Mouse (Mus musculus): ENCODE measurements around the gene Chml. TPM values are rescaled to one million over a fixed set of nuclear protein-coding genes. Genes with fewer than 3 reads are reported as not detected.
A peak's percentile ranks its signal among the peaks of the same experiment; 100 is the strongest.

Gene Chml
- polyA plus RNA-seq, 1 experiment from 2014 or later = 1.6 TPM

DNA sequence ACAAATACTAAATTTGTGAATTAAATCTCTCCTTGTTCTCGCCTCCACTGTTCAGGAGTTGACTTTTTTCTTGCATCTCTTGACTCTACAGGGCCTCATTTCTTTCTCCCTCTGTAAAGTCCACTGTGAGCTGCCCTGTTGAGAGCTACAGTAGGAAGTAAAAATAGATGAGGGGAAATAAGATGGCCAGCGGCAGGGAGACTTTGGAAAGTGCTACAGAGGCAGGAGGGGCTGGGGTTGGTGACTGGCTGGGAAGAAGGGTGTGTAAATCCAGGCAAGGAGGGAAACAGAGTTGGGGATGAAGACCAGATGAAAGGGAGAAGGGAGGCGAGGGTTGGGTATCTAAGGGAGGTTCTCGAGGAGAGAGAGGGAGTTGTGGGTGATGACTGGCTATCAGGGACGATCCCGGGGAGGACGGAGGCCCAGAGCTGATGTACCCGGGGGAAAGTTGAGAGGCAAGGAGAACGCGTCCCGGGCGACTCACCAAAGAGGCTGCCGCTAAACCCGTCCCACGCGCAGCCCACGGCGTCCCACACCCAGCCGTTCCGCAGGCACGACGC lies 935 bp downstream of the Chml start:
- 2% methylated on average over 22 of the region's 22 CpGs for WGBS (ENCODE audit: insufficient replicate concordance)
- Histone ChIP-seq H3K36me3 (peaks cover 13% of the 10 kb centered on the region; the same call in 1 of the 2 replicates), H3K27ac (peak overlapping the region; percentile 76), H3K4me1 (peaks cover 27% of the 10 kb centered on the region), H3K4me3 (peak overlapping the region; percentile 75), H3K9me3 (replicated peaks) (no peaks in the 10 kb centered on the region), H3K27me3 (replicated peaks) (no peaks in the 10 kb centered on the region), H3K4me2 (peak overlapping the region; percentile 98), H3K9ac (peak overlapping the region; percentile 82)
- no peak; the same call in 1 of the 2 replicates for ATAC-seq

DNA sequence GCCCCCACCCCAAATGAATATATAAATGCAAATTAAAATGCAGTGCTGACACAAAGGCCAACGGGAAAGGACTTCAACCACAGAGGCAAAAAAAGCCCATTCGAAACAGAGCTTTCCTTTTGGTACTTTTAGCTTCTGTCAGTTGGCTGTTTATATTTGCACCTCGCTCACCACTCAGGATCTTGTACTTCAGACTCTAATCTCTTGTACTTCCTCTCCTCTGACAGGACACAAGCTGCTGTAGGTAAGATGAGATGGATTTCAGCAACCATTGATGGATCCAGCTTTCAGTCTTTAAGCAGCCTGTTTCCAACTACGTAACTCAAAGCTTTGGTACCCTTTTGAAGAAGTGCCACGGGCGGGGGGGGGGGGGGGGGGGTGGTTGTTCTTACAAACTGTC lies 11.7 kb downstream of the Chml start:
- H3K36me3 ChIP-seq = peaks cover 6% of the 10 kb centered on the region; the same call in 1 of the 2 replicates
- no peaks in the 10 kb centered on the region for H3K4me1 ChIP-seq
- H3K27ac ChIP-seq = no peak overlapping the region
- no peak overlapping the region for H3K4me3 ChIP-seq
- no peak overlapping the region for H3K9ac ChIP-seq
- no peaks in the 10 kb centered on the region for H3K27me3 ChIP-seq (replicated peaks)
- ATAC-seq = no peak
- H3K9me3 ChIP-seq (replicated peaks) = no peaks in the 10 kb centered on the region
- WGBS (ENCODE audit: insufficient replicate concordance) = 66% methylated on average over 6 of the region's 6 CpGs
- no peak overlapping the region for H3K4me2 ChIP-seq

DNA sequence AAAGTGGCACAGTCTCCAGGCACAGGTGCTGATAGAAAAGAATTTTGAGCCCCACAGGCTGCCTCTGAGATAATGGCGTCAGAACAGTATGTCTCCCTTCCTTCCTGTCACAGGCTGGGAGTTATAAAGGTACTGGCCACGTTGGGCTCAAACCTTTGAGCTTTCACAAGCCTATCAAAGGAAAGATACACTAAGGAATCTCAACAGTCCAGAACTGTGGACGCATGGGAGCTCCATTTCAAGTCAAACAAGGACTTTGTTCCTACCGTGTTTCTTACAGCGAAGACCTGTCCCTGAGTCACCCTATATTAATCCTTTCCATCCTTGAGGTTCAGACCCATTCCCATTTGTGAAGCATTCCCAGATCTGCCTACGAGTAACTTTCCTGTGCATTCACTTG lies 15.2 kb downstream of the Chml start:
- Histone ChIP-seq H3K4me3 (no peak overlapping the region), H3K36me3 (no peaks in the 10 kb centered on the region), H3K9ac (no peak overlapping the region), H3K4me1 (no peaks in the 10 kb centered on the region), H3K9me3 (replicated peaks) (no peaks in the 10 kb centered on the region), H3K27me3 (replicated peaks) (no peaks in the 10 kb centered on the region), H3K27ac (no peak overlapping the region), H3K4me2 (no peak overlapping the region)
- WGBS (ENCODE audit: insufficient replicate concordance) = 64% methylated on average over 6 of the region's 6 CpGs
- ATAC-seq = no peak

DNA sequence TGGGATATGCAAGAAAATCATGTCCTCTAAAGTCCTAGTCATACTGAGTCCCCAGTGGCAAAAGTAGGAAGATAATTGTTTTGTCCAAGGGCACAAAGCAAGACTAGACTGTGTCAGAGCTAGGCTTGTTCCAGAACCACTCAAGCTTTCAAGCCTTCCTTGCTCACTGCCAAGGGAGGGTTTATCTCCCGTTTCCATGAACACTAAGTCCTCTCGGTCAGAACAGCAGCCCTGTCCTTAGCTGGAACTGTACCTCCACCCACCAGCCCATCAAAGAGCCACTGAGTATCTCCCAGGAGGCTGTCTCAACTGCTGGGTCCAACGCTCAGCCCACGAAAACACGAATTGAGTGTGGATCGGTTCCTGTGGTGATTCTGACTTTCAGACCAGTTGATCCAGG lies 17.6 kb downstream of the Chml start:
- H3K27me3 ChIP-seq (replicated peaks) = no peaks in the 10 kb centered on the region
- 71% methylated on average over 6 of the region's 6 CpGs for WGBS (ENCODE audit: insufficient replicate concordance)

DNA sequence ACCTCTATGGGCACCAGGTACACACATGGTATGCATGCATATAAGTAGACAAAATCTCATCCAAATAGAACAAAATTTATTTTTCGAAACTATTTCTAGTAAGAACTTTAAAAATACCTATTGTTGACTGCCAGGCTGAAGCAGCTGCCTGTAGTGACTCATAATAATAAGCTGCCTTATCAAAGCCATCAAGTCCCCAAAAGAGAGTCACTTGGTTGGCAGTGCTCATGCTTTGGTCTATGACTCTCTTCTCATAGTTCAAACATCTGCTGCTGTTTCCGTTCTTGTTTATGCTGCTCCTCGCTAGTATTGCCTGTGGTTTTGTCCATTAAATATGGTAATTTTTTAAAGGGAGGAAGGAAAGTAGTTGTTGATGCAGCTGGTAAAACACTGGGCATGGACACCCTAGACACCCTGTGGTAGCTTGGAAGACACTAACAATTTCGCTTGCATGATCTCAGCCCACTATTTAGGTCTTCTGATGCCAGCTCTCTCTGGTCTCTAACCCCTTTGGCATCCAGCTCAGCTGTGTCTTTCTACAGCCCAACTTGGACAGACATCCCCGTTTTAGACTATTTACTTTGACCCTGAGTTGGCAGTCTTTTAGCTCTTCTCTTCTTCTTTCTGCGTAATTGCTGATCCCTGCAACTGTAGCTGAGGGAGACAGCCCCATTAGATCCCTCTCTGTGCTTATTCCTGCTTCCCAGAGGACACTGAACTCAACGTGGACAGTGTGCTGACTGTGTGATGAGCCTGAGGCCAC lies 19.0 kb downstream of the Chml start:
- H3K9ac ChIP-seq = no peak overlapping the region
- WGBS (ENCODE audit: insufficient replicate concordance) = 69% methylated on average over 7 of the region's 7 CpGs
- H3K4me3 ChIP-seq = no peak overlapping the region
- H3K36me3 ChIP-seq = no peaks in the 10 kb centered on the region
- no peak for ATAC-seq
- no peaks in the 10 kb centered on the region for H3K9me3 ChIP-seq (replicated peaks)
- H3K4me1 ChIP-seq = no peaks in the 10 kb centered on the region
- no peak overlapping the region for H3K27ac ChIP-seq
- no peaks in the 10 kb centered on the region for H3K27me3 ChIP-seq (replicated peaks)
- no peak overlapping the region for H3K4me2 ChIP-seq

More for the DNA sequence above, 17.6 kb downstream of the Chml start:
- no peak for ATAC-seq
- Histone ChIP-seq H3K4me3 (no peak overlapping the region), H3K4me1 (no peaks in the 10 kb centered on the region), H3K36me3 (no peaks in the 10 kb centered on the region), H3K4me2 (no peak overlapping the region), H3K9me3 (replicated peaks) (no peaks in the 10 kb centered on the region), H3K9ac (no peak overlapping the region), H3K27ac (no peak overlapping the region)

DNA sequence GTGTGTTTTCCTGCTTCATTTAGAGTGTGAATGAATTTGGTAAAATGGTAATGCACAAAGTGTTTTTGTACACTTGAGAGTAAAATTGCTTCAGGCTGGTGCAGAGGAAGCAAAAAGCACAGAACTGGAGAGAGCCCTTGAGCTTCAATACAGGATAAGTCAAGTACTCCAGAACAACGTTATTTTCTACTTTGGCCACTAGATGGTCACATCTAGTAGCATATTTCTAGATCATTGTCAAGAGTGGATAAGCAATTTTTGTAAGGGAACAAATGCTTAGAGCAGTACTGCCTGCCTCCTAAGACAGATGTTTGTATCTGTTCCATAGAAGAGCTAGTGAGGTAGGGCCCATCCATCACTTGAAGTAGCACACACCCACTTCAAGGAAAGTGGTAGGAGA lies 21.1 kb downstream of the Chml start:
- H3K4me3 ChIP-seq = no peak overlapping the region
- H3K9me3 ChIP-seq (replicated peaks) = no peaks in the 10 kb centered on the region
- 16% methylated on average over 1 of the region's 1 CpGs for WGBS (ENCODE audit: insufficient replicate concordance)
- no peaks in the 10 kb centered on the region for H3K4me1 ChIP-seq
- no peaks in the 10 kb centered on the region for H3K27me3 ChIP-seq (replicated peaks)
- H3K9ac ChIP-seq = no peak overlapping the region
- H3K4me2 ChIP-seq = no peak overlapping the region
- H3K36me3 ChIP-seq = no peaks in the 10 kb centered on the region
- H3K27ac ChIP-seq = no peak overlapping the region
- no peak for ATAC-seq

DNA sequence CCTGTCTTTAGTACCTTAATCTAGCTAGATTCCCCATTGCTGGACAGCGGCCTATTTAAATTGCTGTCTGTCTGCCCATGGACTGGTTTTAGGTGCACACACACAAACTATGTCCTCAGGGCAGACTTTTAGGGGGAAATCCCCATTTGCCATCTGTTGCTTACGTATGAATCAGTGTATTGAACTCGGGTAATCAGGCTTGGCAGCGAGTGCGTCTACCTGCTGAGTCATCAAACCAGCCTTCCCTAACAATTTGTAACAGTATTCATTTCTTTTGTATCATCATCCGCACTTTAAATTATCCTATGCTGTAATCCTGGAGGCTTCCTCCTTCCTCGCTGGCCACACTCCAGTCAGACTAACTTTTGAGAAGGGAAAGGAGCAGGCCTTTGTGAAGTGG lies 22.7 kb downstream of the Chml start:
- ATAC-seq = no peak
- Histone ChIP-seq H3K27me3 (replicated peaks) (no peaks in the 10 kb centered on the region), H3K4me2 (no peak overlapping the region), H3K9ac (no peak overlapping the region), H3K36me3 (no peaks in the 10 kb centered on the region), H3K4me1 (no peaks in the 10 kb centered on the region), H3K4me3 (no peak overlapping the region), H3K27ac (no peak overlapping the region), H3K9me3 (replicated peaks) (no peaks in the 10 kb centered on the region)
- WGBS (ENCODE audit: insufficient replicate concordance) = 77% methylated on average over 7 of the region's 7 CpGs

DNA sequence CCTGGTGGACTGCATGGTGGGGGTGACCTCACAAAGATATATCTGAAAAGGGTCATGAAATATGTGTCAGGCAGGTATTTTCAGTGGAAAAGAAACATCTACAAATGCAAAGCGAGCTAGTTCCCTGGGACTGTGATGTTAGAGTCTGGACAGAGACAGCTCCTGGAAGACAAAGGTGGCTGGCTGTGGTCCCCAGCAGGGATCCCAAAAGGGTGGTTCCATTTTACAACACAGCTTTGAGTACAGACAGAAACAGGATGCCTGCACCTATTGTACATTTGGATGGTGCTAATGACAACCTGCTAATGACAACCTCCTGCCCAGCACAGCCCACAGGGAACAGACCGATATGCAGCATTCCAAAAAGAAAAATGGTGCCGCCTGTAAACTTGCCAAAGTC lies 23.2 kb downstream of the Chml start:
- Histone ChIP-seq H3K36me3 (no peaks in the 10 kb centered on the region), H3K9ac (no peak overlapping the region), H3K4me3 (no peak overlapping the region), H3K27me3 (replicated peaks) (no peaks in the 10 kb centered on the region), H3K9me3 (replicated peaks) (no peaks in the 10 kb centered on the region), H3K27ac (no peak overlapping the region), H3K4me2 (no peak overlapping the region), H3K4me1 (no peaks in the 10 kb centered on the region)
- ATAC-seq = no peak
- WGBS (ENCODE audit: insufficient replicate concordance) = 71% methylated on average over 3 of the region's 3 CpGs

DNA sequence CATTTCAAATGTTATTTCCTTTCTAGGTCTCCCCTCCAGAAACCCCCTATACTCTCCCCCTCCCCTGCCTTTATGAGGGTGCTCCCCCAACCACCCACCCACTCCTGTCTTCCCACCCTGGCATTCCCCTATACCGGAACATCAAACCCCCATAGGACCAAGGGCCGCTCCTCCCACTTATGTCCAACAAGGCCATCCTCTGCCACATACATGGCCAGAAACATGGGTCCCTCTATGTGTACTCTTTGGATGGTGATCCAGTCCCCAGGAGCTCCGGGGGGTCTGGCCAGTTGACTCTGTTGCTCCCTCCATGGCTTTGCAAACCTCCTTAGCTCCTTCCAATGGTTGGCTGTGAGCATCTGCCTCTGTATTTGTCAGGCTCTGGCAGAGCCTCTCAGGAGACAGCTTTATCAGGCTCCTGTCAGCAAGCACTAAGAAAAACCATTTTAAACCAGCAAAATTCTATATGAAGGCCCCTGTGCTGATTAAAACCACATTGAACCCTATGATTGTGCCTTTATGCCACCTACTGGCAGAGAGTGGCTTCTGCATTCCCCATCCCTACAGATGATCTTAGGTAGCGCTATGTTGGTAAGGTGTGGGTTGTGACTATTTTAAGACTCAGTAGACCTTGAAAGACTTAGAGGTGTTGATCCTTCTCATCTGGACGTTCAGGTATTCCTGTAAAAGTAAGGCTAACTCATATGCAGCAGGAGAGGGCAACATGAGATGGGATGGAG lies 23.9 kb downstream of the Chml start:
- Histone ChIP-seq H3K4me1 (no peaks in the 10 kb centered on the region), H3K36me3 (no peaks in the 10 kb centered on the region), H3K4me2 (no peak overlapping the region), H3K9me3 (replicated peaks) (no peaks in the 10 kb centered on the region), H3K27ac (no peak overlapping the region), H3K9ac (no peak overlapping the region), H3K4me3 (no peak overlapping the region), H3K27me3 (replicated peaks) (no peaks in the 10 kb centered on the region)
- 59% methylated on average over 5 of the region's 5 CpGs for WGBS (ENCODE audit: insufficient replicate concordance)
- ATAC-seq = no peak; the same call in 1 of the 2 replicates

DNA sequence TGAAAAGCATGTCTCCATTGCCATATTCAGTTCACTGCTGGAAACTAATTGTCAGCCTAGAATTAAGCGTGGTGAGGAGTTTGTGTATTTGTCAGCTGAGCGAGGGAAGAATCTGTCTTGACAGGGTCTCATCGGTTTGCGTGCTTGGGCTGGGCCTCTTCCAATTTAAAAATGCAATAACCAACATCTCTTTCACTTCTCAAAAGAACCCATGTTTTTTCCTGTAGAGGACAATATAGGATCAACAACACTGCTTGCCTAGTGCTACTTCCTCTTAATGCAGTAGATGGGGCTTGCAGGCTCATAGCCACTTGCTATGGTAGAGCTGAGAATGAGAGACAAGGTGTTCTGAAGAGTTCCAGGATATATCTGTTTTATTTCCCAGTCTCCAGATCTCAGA lies 32.8 kb downstream of the Chml start:
- 71% methylated on average over 4 of the region's 4 CpGs for WGBS (ENCODE audit: insufficient replicate concordance)
- Histone ChIP-seq H3K4me1 (no peaks in the 10 kb centered on the region), H3K27ac (no peak overlapping the region)

DNA sequence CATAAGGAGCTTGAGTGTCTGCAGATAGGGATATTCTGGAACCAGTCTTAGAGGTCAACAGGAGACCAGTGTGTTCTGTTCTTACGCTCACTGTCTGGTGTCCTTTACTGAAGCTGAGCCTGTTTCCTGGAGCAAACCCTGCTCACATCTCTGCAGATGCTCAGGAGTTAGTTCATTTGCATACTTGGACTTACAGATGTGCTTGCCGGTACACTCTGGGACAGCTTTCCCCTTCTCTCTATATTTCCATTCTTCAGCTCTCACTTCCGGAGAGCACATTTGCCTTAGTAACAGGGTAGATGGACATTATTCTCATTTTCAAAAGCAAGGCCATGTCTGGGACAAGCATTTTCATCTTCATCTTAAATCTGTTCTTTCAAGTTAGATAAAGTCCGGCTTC lies 44.1 kb downstream of the Chml start:
- 82% methylated on average over 4 of the region's 4 CpGs for WGBS (ENCODE audit: insufficient replicate concordance)
- Histone ChIP-seq H3K9me3 (replicated peaks) (no peaks in the 10 kb centered on the region), H3K27ac (no peak overlapping the region), H3K9ac (no peak overlapping the region), H3K4me1 (no peaks in the 10 kb centered on the region), H3K4me3 (no peak overlapping the region), H3K4me2 (no peak overlapping the region), H3K36me3 (no peaks in the 10 kb centered on the region), H3K27me3 (replicated peaks) (no peaks in the 10 kb centered on the region)
- ATAC-seq = no peak

More for the DNA sequence above, 32.8 kb downstream of the Chml start:
- H3K36me3 ChIP-seq = no peaks in the 10 kb centered on the region
- no peak for ATAC-seq
- no peak overlapping the region for H3K9ac ChIP-seq
- no peak overlapping the region for H3K4me2 ChIP-seq
- no peak overlapping the region for H3K4me3 ChIP-seq
- no peaks in the 10 kb centered on the region for H3K9me3 ChIP-seq (replicated peaks)
- H3K27me3 ChIP-seq (replicated peaks) = no peaks in the 10 kb centered on the region

DNA sequence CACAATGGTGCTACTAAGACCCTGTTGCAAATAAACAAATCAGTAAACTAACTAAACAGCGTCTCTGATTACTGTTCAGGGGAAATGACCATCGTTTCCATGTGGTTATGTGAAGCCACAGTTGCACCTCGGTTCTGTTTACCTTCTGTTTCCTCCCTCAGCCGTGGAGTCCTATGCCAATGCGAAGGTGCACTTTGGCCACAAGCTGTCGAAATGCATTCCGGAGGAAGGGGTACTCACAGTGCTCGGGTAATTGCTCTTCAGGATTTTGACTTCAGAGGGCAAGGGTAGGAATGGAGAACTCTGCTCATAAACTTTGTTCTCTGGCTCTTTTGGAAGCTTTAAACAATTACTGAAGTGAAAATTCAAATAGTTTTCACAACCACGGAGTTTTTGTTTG lies 45.7 kb downstream of the Chml start:
- Histone ChIP-seq H3K4me2 (no peak overlapping the region), H3K27me3 (replicated peaks) (no peaks in the 10 kb centered on the region), H3K36me3 (no peaks in the 10 kb centered on the region), H3K4me3 (no peak overlapping the region), H3K9me3 (replicated peaks) (no peaks in the 10 kb centered on the region), H3K4me1 (no peaks in the 10 kb centered on the region), H3K9ac (no peak overlapping the region), H3K27ac (no peak overlapping the region)
- 40% methylated on average over 9 of the region's 9 CpGs for WGBS (ENCODE audit: insufficient replicate concordance)
- ATAC-seq = no peak

Data from liver, embryonic 12.5 days (tissue).